Mouse (Mus musculus): ENCODE measurements at regions not wholly inside any gene's neighbourhood (a gene's known extent, or its start where the extent isn't known, plus 50 kb on each side); places are given as distances from the start of the nearest gene placed in this dataset.

- no peak for DNase-seq
Measured at GRCm38 (mm10) chr16:29876196-29876595, 188.0 kb upstream of the Hes1 start.

GRCm38 (mm10) chr16:29877372-29878123 is 186.6 kb upstream of the Hes1 start:
- no peak for DNase-seq

GRCm38 (mm10) chr16:29879665-29880064 is 184.5 kb upstream of the Hes1 start:
- DNase-seq: no peak

DNA sequence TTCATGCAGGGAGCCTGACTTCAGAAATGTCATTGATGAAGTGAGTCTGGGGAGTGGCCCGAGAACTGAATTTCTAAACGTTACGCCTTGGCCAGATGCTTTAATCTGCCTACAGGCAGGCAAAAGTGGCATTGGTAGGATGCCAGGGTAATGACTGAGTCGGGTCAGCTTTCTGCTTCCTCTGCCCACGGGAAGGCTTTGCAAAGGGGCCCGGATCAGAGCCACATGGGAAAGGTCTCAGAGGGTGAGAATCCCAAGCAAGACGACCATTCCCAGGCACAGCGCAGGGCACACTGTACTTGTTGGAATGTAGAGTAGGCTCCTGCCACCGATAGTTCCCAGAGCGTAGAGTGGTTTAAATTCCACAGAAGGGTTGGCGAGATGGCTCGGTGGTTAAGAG is 182.7 kb upstream of the Hes1 start:
- no peak for DNase-seq

- peak; percentile 71 for DNase-seq
Measured at GRCm38 (mm10) chr16:29882226-29882972, 181.8 kb upstream of the Hes1 start.

DNA sequence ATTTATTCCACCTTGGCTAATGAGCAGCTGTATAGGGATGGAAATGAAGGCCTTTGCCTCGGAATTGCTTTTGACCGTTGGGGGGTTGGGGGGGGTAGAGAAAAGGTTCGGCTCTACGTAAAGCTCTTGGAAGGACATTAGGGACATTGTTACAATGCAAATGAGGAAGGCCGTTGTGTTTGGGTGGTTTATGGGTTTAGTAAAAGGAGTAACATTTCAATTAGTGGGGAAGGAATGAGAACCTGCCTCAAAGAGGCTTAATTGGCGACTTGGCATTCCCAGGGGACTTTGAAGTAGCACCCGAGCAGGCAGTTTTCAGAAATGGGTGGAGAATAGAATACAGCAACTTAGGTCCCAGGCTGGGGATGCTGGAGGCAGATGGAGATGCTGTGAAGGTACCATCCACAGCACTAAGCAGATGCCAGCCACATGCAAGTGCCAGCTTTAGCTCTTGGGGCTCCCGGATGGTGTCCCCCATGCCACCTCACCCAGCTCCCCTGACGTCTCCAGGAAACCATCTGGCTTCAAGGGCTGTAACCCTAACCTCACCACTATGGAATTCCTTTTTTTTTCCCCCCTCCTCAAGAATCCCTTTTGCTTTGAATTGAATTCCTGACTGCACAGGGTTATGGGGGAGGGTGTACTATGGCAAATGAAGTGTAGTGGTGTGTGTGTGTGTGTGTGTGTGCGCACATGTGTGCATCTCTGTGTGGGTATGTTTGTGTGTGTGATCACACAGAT is 180.8 kb upstream of the Hes1 start:
- no peak for DNase-seq

GRCm38 (mm10) chr16:29884899-29885298 is 179.3 kb upstream of the Hes1 start:
- no peak for DNase-seq

- DNase-seq: no peak
Measured at GRCm38 (mm10) chr16:29886755-29887154, 177.4 kb upstream of the Hes1 start.

DNA sequence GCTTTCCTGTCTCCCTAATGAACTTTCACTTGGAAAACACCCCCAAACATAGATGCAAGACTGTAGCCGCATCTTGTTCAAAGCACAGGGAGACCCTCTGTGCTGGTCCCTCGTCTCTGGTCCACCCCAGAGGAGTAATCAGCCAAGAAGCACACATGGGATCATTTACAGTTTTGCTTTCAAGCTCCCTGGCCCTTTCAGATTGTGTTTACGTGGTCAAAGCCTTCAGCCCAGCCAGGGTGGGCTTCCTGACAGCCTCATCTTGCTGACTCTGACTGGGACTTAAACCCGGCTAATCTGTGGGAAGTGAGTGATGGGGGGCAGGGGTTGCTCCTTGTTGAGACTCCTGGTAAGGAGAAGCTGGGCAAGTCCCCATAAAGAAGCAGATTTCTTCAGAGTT is 174.8 kb upstream of the Hes1 start:
- no peak for DNase-seq

DNA sequence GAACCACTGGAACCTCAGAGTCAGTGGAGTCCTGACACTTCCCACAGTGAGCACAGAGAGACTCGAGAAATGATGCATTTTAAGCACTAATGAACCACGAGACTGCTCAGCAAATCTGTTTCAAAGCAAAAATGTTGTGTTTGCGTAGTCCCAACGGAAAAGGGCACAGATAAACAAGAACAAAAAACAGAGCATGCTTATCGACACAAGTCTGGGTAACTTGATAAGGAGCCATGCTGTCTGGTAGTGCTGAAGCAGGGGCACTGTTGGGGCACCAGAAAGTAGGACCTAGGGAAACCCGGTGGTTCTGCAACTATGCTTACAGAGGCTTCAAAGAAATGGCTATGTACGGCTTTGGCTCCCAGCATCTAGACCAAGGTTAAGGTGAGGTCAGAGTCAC is 172.7 kb upstream of the Hes1 start:
- DNase-seq: no peak

GRCm38 (mm10) chr16:29893871-29894828 is 170.0 kb upstream of the Hes1 start:
- no peak for DNase-seq

DNA sequence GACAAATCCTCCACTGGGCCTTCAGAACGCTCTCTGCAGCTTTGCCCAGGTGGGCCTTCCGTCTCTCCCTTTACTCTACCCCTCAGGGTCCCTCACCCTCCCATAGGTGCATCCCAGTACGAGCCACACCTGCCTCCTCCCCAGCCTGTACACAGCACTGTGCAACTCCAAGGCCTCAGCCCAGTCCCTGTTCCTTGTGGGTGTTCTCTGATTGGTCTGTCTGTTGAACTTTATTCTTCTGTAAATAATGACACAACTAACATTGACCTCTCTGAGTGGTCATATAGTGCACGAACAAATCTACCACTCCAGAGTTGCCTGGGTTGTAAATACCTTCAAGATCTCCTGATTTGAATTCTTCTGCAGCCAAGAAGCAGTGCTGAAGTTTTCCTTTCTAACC is 167.8 kb upstream of the Hes1 start:
- no peak for DNase-seq

GRCm38 (mm10) chr16:29903510-29903909 is 160.7 kb upstream of the Hes1 start:
- DNase-seq: no peak

DNA sequence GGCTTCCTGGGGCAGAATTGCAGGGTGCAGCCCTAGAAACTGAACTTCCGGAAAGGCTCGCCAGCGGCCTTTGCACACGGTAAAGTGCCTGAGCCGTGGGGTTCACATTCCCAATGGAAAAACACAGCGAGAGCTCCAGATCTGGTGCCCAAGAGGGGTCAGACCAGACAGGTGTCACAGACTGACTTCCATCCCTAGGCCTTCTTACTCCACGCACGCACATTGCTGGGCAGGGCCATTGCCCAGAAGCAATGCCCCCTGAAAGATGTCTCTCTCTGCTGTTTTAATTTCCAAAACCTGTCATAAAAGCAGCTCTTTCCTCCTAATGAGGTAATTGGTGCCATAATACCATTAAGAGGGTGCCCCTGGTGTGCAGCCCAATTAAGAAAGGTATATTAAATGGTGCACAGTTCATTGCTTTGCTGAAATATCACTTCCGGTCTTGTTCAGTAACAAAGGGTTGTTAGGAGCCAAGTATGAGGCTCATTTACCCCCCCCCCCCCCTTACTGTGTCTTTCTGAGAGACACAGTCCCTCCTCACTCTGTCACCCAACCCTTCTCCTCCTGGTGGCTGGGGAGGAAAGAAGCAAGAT is 159.9 kb upstream of the Hes1 start:
- DNase-seq: no peak

GRCm38 (mm10) chr16:29907331-29907730 is 156.9 kb upstream of the Hes1 start:
- DNase-seq: no peak

DNA sequence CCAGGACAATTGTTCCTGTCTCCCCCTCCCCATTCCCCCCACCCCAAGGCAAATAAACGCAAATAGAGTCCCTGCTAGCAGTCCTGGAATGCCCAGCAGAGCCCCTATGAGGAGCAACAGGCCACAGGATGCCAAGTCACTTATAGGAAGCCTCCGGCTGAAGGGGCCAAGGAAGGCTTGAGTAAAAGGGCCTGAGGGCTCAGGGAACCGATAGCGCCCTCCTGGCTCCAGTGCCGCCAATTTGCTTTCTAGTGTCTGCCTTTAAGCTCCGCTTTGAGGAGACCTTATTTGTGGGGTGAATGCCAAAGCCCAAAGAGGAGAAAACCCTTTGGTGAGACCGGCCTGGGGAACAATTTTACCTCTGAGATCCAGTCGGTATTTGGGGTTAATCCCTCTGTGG is 156.2 kb upstream of the Hes1 start:
- no peak for DNase-seq

- peak; percentile 22 for DNase-seq
Measured at GRCm38 (mm10) chr16:29909923-29910465, 154.2 kb upstream of the Hes1 start.

DNA sequence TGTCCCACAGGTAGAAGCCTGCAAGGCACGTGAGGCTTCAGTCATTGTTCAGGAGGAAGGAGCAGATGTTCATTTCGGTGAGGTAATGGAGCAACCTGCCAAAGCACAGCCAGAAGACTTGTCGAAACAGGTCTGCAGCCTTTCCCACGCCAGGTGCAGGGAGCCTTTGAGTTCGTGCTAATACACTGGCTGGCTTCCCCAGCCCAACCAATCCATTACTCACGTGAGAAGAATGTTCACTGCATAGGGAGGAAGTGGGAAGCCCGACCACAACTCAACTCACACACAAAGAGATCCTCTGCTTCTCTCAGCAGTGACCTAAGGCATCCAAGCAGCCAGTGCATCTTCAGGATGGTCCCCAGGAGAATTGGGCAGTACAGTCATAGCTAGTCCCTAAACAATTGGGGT is 153.0 kb upstream of the Hes1 start:
- no peak for DNase-seq

GRCm38 (mm10) chr16:29913357-29914010 is 150.7 kb upstream of the Hes1 start:
- DNase-seq: no peak

DNA sequence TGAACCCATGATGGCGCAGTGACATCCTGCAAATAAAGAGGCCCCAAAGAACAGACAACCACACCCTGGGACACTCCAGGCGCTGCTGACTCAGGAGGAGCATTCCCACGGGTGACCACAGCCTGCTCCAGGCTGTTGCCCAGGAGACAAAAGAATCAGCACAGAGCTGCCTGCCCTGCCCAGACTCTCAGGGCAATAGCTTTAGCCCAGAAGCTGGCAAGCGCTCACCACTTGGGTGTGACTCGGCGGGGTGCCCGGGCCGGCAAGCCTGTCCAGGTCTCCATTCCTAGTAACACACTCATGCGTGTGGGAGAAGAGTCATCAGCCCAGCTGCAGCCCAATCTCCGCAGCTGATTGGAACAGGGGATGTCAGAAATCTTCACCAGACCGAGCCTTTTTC is 148.8 kb upstream of the Hes1 start:
- DNase-seq: peak; percentile 71

DNA sequence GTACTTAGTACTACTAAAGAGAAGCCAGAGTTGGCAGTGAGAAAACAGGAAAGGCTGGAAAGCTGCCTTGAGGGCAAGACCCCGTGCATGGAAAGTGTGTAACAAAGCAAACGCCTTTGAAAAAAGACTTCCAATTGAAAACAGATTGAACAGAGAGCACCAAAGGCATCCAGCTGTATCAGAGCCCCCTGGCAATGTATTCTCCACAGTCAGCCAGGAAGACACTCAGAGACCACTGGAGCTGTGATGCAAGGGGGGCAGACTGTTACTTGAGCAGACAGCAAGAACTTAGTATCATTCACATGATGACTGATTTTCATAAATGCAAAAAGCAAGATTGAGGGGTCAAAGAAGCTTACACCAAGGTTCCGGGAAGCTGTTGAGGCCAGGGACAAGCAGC is 146.2 kb upstream of the Hes1 start:
- no peak for DNase-seq

All from adrenal gland, postnatal 25 days (tissue).